Mouse (Mus musculus) urinary bladder, postnatal 14 days (tissue): ENCODE measurements around the gene Unc13b.

Source experiments
- DNase-seq: peaks from one replicate; pipeline ENCODE4 v3.0.0; 2021; ENCODE audit warnings: low spot score

Gene Unc13b

DNA sequence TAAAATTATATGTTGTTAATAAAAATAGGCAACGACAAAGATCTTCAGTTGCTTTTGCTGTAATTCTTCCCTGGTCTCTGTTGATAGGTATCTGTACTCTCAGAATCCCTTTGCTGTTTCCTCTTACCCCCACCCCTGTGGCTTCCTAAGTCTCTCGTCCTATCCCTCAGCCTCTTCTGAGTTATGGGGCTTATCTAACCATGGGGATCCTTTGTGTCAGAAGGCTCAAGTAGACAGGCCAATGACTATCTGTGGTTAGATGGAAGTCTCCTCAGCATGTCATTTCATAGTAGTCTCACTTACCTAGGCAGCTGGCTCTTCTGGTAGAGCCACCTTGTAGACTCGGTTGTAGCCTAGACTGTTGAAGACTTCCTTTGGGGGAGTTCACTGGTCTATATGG, 173.1 kb downstream of the Unc13b start:
- DNase-seq, result no peak

DNA sequence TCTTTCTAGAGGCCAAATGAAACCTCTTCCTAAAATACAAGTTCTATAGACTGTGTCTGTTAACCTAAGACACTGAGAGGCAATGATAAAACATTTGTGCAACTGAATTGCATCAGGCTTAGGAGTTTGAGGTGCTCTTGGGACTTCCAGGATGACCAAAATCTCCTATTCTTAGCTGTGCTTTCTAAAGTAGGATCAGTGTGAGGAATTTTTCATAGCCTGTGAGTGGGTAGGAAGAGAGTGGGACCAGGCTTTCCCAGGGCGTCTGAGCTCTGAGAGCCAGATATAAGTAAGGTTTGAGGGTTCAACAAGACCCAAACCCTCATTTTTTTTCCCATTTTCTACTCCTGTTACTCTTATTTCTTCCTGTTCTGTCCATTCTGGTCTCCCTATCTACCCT, 174.2 kb downstream of the Unc13b start:
- DNase-seq, result no peak

DNA sequence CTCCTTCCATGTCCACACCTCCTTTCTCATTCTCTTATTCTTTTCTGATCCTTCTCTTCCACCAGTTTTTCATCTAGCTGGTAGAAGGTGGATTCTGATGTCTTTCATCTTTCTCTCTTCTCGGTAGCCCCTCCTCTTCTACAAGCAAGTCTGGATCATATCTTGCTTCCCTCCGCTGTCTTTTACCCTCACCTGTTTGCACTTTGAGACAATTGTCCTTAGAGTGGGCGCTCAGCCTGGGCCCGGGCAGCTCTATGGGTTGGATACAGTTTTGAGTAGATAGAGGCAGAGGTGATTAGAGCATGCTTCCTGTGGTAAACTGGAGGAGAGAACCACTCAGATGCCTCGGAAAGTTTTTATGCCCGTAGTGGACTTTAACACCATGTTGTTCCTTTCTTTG, 174.7 kb downstream of the Unc13b start:
- DNase-seq, result no peak

DNA sequence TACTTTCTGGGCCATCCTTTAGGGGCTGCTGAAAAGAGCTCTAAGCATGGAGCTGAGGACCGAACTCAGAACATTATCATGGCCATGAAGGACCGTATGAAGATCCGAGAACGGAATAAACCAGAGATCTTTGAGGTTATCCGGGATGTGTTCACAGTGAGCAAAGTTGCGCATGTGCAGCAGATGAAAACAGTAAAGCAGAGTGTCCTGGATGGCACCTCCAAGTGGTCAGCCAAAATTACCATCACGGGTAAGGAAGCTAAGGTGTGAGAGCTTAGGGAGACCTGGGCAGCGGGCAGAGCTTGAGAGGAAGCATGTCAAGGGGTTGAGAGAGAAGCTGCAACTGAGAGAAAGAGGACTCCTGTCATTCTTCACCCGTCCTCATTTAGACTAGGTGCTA, 178.1 kb downstream of the Unc13b start:
- DNase-seq, result no peak

DNA sequence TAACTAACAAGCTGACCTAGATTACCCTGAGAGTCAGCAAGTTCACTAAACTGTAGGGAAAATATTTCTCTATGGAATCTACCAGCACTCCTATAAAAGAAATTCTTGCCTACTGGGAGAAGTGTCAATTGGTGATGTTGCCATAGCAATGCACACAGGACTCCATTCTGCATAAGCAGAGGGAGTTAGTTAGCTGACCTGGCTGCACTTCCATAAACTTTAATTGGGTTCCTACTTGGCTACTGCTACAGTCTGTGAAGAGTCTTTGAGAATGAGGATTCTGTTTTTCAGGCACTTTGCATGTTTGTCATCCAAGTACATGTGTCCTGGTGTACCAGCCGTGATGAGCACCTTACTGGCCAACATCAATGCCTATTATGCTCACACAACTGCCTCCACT, 182.0 kb downstream of the Unc13b start:
- no peak for DNase-seq

DNA sequence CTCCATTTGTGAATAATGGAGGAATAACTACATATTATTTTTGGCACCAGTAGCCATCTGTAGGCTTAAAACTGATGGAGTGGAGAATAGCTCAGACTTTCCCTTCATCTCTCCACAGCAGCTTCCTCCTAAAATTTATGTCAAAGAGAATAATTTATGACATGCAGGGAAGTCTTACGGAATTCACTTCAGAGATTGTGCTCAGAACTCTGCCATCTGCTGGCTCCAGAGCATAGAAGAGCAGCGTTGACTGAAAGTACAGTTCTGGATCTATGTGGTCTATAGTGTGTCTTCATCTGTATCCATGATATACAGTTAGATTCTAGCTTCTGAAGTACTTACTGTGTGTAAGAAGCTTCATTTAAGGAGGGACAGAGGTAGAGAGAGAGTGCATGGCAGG, 185.3 kb downstream of the Unc13b start:
- DNase-seq, result no peak

DNA sequence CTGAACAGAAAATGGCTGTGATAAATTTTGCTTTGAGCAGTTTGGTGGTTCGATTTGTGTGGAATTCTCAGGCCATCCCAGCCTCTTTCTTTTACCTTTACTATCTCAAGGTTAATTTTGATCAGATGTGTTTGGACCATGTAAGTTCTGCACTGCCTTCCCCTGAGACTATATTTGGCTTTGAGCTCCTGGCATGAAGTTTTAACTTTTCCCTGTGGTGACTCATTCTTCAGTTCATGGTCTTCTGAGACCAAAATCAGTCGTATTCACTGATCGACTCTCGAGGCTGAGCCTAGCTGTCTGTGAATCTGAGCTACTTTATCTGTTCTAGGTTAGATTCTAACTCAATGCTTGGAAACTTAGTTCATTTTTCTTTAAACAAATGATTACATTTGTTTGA, 187.0 kb downstream of the Unc13b start:
- DNase-seq, result no peak

DNA sequence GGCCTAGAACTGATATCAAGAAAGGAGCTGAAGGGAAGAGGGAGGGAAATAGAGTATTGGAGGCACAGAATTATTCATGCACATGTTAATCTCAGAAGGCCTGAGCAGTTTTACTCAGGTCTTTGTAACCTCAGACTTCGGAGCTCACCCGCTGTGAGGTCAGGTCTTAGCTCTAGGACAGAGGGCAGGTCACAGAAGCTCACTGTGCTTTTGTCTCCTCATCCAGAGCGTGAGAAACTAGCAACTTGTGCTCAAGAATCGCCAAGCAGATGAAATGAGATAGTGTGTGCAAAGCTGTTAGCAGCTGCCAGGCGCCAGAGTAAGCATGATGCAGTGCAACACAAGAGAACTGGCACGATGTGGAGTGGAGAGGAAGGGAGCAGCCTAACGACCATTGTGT, 189.3 kb downstream of the Unc13b start:
- no peak for DNase-seq

DNA sequence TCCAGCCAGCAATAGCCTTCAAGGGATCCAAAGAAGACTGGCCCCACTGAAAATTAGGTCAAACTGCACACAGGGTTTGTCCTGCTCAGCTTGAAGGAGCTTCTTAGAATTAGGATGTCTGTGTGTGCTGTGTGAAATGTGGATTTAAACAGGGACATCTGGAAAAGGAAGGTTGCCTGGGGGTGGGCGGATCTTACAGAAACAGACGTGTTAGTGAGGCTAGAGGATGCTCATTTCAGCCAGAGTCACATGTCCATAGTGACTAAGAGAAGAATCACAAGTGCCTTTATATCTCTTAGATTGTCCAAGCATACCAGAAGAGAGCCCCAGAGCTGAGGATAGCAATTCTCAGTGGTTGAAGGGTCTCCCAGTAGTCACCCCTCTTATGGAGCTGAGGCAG, 190.2 kb downstream of the Unc13b start:
- DNase-seq, result no peak

DNA sequence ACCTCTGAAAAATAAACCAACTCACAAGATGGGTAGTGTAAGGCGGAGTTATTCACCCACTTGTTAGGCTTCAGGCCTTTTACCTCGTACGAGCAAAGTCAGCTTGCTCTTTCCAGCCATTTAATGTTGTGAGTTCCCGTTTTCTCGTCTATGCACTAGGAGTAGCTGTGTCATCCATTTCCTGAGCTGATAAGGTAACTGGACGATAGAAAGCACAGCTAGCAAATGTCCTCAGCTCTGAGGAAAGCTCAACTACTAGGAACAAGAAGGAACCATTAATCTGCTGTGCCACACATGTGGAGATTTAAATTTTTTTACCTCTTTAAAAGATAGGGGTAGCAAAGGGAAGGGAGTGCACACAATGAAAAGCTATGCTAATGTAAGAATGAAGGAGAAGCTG, 192.5 kb downstream of the Unc13b start:
- DNase-seq, result no peak

DNA sequence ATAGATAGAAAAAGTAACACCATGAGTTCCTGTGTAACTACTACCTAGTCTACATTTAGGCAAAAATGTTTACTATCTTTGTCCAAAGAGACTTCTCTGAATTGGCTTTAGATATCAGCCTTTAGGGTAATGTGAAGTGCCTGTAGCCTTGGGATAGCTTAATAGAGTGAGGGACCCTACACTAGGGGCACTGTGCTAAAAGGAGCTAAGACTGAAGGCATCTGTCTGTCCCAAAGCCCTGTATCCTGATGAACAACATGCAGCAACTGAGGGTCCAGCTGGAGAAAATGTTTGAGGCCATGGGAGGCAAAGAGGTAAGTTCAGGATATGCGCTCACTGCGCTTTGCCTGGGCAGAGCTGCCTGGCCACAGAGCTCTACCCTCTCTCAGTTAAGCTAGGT, 198.3 kb downstream of the Unc13b start:
- no peak for DNase-seq

DNA sequence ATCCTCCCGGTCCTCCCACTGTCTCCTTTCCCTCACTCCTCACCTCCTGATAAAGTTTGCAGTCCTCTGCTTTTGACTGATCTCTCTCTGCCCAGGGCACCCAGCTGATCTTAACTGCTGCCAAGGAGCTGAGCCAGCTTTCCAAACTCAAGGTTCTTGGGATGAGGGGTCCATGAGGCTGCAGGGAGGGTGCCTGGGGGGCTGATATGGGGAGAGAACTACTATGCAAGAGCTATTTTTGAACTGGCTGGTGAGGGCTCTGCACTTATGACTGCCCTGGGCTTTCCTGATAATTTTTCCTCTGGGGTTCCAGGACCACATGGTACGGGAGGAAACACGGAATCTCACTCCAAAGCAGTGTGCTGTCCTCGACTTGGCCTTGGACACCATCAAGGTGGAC, 199.8 kb downstream of the Unc13b start:
- no peak for DNase-seq

DNA sequence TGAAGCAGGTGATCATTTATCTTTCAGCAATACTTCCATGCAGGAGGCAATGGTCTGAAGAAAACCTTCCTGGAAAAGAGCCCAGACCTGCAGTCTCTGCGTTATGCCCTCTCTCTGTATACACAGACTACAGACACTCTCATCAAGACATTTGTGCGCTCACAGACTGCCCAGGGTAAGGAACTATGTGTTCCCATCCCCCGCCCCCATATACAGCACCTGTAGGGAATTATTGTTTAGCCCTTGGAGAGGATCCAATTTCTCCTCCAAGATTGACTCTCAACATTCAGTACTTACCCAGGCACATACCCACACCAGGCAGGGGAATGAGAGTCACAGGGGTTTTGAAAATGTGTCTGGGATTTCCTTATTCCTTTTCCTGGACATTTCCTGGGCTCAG, 200.7 kb downstream of the Unc13b start:
- DNase-seq, result no peak

DNA sequence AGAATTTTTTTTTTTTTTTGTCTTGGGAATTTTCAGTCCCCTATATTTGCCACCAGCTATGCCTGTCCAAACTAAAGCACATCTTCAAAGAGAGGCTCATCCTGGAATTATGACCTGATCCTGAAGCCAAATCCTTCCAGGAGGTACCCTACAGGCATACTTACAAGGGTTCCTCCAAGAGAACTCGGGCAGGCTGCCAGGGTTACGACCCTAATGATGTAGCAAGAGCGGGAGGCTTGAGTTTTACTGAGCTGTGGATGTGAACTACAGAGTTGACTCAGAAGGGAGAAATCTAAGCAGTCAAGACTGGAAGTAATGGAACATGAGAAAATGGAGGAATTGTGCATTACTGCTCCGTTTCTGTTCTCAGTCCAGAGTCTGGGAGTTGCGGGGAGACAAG, 201.3 kb downstream of the Unc13b start:
- DNase-seq, result peak; percentile 26

DNA sequence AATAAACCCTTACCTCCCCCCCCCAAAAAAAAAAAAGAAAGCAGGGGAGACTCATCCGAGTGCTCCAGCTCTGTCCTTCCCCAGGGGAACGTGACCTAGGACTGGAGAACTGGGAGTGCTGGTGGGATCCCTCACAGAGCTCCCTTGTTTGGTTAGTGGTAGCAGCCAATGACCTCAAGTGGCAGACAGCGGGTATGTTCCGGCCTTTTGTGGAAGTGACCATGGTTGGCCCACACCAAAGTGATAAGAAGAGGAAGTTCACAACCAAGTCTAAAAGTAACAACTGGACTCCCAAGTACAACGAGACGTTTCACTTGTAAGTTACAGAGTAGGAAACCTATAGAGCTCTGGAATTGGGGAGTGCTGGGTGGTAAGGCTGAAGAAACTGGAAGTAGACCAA, 204.1 kb downstream of the Unc13b start:
- no peak for DNase-seq

DNA sequence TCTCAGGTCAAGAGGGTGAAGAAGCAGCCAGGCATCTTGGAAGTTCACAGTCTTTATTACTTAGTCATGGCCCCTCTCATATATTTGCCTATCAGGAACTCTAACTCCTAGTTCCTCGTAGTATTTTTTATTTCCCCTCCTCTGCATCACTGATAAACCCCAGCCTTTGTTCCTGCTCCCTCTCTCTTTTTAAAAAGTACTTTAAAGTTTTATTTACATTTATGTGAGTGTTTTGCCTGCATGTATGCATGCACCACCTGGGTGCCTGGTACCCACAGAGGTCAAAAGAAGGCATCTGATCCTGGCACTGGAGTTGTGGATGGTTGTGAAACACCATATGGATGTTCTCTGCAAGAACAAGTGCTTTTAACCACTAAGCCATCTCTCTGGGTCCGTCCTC, 207.4 kb downstream of the Unc13b start:
- no peak for DNase-seq

DNA sequence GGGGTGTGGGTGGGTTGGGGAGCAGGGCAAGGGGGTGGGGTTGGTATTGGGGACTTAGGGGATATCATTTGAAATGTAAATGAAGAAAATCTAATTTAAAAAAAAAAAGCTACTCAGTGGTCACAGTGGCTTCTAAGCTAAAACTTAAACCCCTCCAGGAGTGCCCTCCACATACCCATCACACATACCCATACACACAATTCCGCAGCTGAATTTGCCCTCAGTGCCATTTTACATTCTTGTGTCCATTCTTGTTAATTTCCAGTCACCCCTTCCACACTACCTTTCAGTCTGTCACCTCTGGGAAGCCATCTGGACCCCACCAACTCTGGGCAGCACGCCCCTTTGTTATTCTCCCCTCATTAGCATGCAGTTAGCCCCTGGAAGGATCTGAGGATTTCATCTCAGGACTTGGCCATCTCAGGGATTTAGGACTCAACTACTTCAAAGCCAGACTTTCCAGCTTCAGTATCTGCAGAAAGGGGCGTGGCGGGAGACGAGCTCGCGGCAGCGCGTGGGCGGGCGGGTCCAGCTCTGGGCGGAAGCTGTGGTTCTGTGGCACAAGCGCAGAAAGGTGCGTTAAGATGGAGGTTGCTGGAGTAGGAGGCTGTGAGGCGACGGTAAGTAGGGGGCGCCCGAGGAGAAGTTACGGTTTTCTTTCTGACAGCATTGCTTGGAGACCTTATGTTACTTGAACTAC, 208.0 kb downstream of the Unc13b start, which contains the start of gene Atp8b5:
TSS of gene Atp8b5 (plus strand) at position 537 of the 700 bp plus-strand sequence.
- DNase-seq, result peak; percentile 88

DNA sequence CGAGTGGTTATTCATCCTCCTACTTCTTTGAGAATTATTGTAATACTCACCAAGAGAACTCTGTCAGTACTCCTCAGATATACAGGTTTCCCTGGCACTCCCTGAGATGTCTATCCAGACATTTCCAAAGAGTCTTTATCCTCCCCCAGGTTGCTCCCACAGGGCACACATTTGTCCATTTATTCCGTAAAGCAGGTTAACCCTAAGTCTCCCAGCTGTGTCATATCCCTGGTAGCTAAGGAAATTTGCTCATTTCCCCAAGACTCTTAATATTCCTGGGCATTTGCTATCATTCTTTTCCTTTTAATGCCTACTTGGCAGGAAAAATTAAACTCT, 208.5 kb downstream of the Unc13b start:
- no peak for DNase-seq

DNA sequence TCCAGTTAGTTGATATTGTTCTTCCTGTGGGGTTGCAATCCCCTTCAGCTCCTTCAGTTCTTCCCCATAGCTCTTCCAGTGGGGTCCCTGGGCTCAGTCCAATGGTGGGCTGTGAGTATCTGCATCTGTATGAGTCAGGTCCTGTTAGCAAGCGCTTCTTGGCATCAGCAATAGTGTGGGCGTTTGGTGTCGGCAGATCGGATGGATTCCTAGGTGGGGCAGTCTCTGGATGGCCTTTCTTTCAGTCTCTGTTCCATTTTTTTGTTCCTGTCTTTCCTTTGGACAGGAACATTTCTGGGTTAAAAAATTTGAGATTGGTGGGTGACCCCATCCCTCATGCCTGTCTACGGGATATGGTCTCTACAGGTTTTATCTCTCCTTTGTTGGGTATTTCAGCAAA, 226.7 kb downstream of the Unc13b start:
- DNase-seq, result no peak

DNA sequence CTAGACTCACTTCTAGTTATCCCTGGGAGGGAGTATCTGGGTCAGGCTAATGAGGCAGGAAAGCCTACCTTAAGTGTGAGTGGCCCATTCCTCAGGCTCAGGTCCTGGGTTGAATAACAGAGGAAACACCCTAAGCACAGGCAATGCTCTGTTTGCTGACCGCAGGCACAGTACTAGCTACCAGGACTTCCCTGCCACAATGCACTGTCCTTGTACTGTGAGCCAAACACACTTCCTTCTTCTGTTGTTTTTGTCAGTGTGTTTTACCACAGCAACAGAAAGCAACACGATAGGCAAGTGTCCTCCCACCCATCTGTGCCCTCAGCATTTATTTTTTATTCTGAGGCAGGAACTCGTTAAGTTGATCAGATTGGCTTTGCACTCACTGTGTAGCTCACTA, 228.6 kb downstream of the Unc13b start:
- DNase-seq, result no peak

DNA sequence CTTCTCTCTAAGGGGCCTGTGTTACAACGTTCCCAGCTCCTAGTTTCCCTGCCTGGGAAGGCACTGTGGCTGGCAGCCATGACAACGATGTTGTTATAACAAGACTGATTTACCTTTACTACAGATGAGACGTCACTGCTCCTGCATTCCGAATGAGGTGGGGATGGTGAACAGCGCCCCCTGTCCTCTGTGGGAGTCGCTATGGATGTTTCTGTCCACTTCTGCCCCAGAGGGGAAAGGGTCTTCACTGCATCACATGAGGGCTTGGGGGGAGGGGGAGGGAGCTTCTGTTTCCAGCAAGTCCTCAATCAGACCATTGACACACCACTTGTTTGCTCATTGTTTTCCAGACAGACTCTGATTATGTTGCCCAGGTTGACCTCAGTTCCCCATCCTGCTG, 235.2 kb downstream of the Unc13b start:
- no peak for DNase-seq

DNA sequence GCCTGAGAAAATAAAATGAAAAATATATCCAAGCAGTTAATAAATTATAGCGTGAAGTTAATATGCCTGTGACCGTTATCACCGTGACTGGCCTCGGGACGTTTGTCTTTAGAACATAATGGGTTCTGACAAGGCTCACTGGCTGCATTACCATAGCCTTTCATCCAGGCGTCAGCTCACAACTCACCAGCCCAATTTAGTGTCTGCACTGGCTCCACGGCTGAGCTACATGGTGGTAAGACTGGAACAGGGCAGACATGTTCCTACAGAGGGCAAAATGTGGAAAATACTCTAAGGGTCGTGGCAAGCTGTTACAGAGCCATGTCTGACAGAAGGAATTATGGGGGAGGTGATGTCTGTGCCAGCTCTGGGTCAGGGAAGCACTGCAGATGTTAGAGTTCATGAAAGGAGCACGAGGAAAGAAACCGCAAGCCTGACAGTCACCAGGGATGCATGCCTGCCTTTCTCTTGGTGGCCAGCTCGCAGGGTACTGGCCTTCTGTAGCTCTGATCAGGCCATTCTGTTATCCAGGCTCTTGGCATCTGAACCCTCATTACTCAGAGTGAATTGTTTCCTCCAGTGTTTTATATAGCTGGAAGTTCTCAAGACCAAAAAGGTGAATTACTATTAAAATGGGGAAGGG, 251.1 kb downstream of the Unc13b start:
- DNase-seq, result no peak
